Mouse (Mus musculus): ENCODE data around the gene Spint4.
"Not testable (repeated sequence)": the region's sequence is repeated elsewhere in the genome, so short reads cannot be mapped to it uniquely, and the experiment has no call there.

The Spint4 gene

DNA sequence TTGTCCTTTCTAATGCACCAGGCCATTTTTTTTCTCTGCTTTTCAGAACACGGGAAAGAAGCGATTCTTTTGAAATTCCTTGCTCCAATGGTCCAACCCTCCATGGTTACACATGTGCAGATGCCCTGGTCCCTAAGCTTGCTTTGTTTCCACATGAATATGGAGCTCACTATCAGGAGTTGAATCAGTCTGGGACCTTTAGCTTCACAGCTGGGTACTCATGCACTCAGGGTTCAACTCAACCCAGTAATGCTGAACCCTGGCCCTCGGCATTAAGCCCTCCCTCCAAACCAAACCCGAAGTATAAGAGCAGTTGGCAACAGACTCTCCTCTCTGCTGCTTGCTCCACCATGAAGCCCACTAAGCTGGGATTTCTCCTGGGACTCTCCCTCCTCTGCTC, at the start of gene Spint4:
Gene Spint4, plus strand, starts transcription at position 301 of the 400 bp plus-strand sequence.
- no peak for DNase-seq (ENCODE audit: low read depth in 2 of 2, low spot score in 2 of 2)

- peak in 1 of 2 experiments; percentile 24 for DNase-seq (ENCODE audit: low read depth in 2 of 2, low spot score in 2 of 2)
Observed at GRCm38 (mm10) chr2:164655858-164656257, 42.4 kb upstream of the Spint4 start, which contains the start of gene Wfdc10. TSS of gene Wfdc10 (plus strand) at chr2:164656046.

DNA sequence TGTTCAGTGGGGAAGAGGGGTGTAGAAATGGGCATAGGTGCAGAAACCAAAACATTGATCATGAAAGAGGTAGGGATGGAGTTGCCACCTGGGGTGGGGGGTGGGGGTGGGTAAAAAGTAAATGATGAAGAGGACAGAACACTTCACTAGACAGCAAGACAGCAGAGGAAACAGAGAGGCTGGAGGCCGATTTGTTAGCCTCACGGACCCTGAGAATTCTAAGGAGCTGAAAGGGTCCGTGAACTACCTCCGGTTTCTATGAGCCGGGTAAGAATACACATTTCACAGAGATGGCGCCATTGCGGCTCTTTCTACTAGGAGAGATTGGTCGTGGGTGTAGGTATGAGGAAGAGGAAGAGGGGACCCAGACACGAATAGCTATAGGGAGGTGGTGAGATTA, 41.8 kb upstream of the Spint4 start, which contains the start of gene Wfdc9:
Gene Wfdc9, minus strand, starts transcription at position 101 of the 400 bp plus-strand sequence.
- no peak for DNase-seq (ENCODE audit: low read depth in 2 of 2, low spot score in 2 of 2)

DNA sequence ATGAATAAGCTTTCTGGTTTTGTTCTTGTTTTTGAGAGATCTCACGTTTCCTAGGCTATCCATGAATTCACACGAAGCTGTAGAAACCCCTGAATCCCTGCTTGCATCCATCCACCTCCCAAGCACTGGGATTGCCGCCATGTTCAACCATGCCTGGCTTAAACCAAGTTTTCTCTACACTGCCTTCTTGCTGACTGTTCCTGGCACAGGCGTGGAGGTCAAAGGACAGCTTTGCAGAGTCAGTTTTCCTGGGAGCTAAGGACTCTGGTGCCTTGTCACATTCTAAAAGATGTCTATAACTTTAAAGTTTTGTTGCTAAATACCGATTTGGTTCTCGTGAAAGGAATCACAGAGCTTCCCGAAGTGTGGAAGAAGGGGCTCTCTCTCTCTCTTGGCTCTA, 33.5 kb upstream of the Spint4 start:
- DNase-seq (ENCODE audit: low read depth in 2 of 2, low spot score in 2 of 2), result no peak

GRCm38 (mm10) chr2:164670261-164670660, 28.0 kb upstream of the Spint4 start:
- DNase-seq (ENCODE audit: low read depth in 2 of 2, low spot score in 2 of 2), result no peak

GRCm38 (mm10) chr2:164670938-164671337, 27.4 kb upstream of the Spint4 start:
- no peak for DNase-seq (ENCODE audit: low read depth in 2 of 2, low spot score in 2 of 2)

DNA sequence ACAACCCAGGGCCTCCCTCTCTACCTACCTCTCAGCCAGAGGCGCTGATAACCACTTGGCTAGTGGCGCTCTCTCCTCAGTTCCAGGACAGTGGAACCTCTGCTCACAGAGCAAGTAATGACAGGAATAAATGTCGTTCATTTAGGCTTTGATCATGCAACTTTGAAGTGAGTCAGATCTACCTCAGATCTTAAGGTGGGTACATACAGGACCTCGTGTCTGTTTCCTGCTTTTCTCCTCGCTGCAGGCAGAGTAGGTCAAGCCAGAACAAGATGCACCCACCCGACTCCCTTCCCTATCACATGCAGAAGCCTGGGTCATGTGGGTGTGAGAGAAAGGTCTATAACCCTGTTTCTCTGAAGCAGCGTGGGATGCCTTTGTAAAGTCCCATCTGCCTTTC, 24.3 kb upstream of the Spint4 start, which contains the start of gene Wfdc11:
Gene Wfdc11, minus strand, starts transcription at position 101 of the 400 bp plus-strand sequence.
- DNase-seq (ENCODE audit: low read depth in 2 of 2, low spot score in 2 of 2), result no peak

DNA sequence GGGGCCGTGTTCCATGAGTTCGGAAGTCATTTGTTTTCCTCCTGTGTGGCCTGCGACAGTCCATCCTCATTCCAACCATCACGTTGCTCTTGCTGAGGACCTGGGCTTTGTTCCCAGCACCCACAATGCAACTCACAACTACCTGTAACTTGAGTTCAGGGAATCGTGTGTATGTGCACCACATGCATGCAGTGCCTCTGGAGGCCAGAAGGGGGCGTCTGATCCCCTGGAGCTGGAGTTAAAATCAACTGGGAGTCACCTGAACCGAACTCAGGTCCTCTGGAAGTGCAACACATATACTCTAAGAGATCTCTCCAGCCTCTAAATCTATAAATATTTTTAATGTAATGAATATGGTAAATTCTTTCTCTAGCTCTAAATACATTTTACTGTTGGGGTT, 22.2 kb upstream of the Spint4 start:
- DNase-seq (ENCODE audit: low read depth in 2 of 2, low spot score in 2 of 2), result no peak

GRCm38 (mm10) chr2:164676916-164677685, 21.2 kb upstream of the Spint4 start:
- DNase-seq (ENCODE audit: low read depth in 2 of 2, low spot score in 2 of 2), result no peak

- peak; percentile 20 to 53 for DNase-seq (ENCODE audit: low read depth in 2 of 2, low spot score in 2 of 2)
Observed at GRCm38 (mm10) chr2:164678848-164679625, 19.3 kb upstream of the Spint4 start.

DNA sequence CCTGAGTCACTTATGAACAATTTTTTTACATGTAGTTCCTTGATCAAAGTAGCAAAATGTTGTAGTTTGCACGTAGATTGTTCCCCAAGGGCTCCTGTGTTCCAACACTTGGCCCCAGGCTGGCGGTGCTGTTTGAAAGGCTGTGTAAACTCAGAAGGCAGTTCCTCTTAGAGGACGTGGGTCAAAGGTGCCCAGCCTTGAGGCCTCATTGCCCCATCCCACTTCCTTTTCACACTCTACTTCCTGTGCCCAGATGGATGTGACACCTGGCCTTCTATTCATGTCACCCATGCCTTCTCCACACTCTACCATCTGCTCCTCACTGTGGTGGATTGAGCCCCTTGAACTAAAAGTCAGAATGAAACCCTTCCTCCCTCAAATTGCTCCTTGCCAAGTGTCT, 18.4 kb upstream of the Spint4 start:
- no peak for DNase-seq (ENCODE audit: low read depth in 2 of 2, low spot score in 2 of 2)

DNA sequence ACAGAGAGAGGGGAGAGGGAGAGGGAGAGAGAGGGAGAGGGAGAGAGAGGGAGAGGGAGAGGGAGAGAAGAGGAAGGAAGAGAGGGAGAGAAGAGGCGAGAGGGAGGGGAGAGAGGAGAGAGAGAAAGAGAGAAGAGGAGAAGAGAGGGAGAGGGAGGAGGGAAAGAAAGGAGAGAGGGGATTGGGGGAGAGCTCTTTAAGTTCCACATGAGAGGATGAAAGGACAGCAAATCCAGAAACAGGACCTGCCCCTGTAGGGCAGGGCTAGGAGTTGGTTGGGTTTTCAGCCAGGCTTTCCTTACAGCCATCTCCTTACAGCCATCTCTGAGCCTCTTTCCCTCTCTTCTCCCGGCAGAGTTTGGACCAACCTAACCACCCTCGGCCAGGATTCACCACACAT, 13.5 kb upstream of the Spint4 start, which contains the start of gene Wfdc13:
Gene Wfdc13, plus strand, starts transcription at position 301 of the 400 bp plus-strand sequence.
- DNase-seq (ENCODE audit: low read depth in 2 of 2, low spot score in 2 of 2), result no peak

- DNase-seq (ENCODE audit: low read depth in 2 of 2, low spot score in 2 of 2), result no peak
Observed at GRCm38 (mm10) chr2:164700959-164701358, 2.7 kb downstream of the Spint4 start.

GRCm38 (mm10) chr2:164701761-164702160, 3.5 kb downstream of the Spint4 start:
- no peak for DNase-seq (ENCODE audit: low read depth in 2 of 2, low spot score in 2 of 2)

GRCm38 (mm10) chr2:164704235-164704634, 5.9 kb downstream of the Spint4 start:
- no peak for DNase-seq (ENCODE audit: low read depth in 2 of 2, low spot score in 2 of 2)

DNA sequence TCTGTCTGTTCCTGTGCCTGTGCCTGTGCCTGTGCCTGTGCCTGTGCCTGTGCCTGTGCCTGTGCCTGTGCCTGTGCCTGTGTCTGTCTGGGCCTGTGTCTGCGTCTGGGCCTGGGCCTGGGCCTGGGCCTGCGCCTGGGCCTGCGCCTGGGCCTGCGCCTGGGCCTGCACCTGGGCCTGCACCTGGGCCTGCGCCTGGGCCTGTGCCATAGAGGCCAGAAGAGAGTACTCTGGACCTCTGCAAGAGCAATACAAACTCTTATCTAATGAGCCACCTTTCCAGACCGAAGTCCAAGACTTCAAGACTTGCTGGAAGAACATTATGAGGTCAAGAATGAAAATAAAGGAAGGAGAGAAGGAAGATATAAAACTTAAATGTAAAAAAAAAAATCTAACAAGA, 7.0 kb downstream of the Spint4 start:
- DNase-seq (ENCODE audit: low read depth in 2 of 2, low spot score in 2 of 2), result no peak

DNA sequence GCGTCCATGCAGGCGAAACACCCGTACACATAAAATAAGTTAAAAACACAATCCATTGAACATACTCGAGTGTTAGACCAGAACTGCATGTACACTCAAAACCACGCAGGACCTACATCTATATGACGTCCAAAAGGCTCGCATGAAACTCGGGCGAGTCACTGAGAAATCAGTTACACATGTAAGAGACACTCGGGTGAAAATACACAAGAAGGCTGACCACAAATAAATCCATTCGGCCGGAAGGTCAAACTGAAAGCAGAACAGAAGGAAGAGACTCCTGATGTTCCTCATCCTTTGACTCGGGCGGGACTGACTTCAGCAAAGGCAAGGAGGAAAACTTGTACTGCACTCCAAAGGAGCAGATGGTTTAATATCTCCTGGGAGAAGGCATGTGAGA, 7.7 kb downstream of the Spint4 start:
- DNase-seq (ENCODE audit: low read depth in 2 of 2, low spot score in 2 of 2), result no peak

DNA sequence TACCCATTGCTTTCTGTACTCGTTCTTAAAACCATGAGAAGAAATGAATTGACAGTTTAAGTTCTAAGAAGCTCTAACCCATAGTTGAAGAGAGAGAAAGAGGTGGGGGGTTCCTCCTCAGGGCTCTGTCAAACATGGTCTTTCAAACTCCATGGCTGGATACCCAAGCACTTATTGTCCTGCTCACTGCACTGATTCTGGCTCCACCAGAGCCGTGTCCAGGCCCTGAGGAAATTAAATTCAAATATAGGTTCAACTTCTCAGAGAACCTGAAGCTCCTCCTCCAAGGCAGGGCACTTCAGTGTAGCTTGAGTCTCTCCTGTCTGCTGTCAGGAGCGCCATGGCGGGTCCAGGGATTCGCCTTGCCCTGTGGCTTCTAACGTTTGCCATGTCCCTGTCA, 16.7 kb downstream of the Spint4 start, which contains the start of gene Spint5:
Gene Spint5, plus strand, starts transcription at position 301 of the 400 bp plus-strand sequence.
- no peak for DNase-seq (ENCODE audit: low read depth in 2 of 2, low spot score in 2 of 2)

- DNase-seq (ENCODE audit: low read depth in 2 of 2, low spot score in 2 of 2), result not testable (repeated sequence)
Observed at GRCm38 (mm10) chr2:164716194-164716786, 18.0 kb downstream of the Spint4 start.

- no peak for DNase-seq (ENCODE audit: low read depth in 2 of 2, low spot score in 2 of 2)
Observed at GRCm38 (mm10) chr2:164723276-164723675, 25.0 kb downstream of the Spint4 start.

GRCm38 (mm10) chr2:164725895-164726619, 27.8 kb downstream of the Spint4 start:
- DNase-seq (ENCODE audit: low read depth in 2 of 2, low spot score in 2 of 2), result peak; percentile 30 to 63
